Mouse (Mus musculus): ENCODE results near the gene Gm3476. TPM values are rescaled to one million over a fixed set of nuclear protein-coding genes. Genes with fewer than 3 reads are reported as not detected.

Gene Gm3476
- not detected for polyA plus RNA-seq (2014; fragmentation: Illumina TruSeq; extraction: RNeasy Lipid Tissue Mini Kit (QIAGEN cat#74804); ENCODE audit: low read depth, low replicate concordance)

GRCm38 (mm10) chr14:6125707-6126106 is at the start of gene Gm3476:
Gene Gm3476, minus strand, starts transcription at chr14:6125807.

GRCm38 (mm10) chr14:6108272-6108925 is 17.2 kb downstream of the Gm3476 start, which contains the start of gene Gm3468:
Gene Gm3468, minus strand, starts transcription at chr14:6108665.

GRCm38 (mm10) chr14:6093842-6094241 is 31.8 kb downstream of the Gm3476 start, which contains the start of gene Gm8206:
Gene Gm8206, minus strand, starts transcription at chr14:6093942.

GRCm38 (mm10) chr14:6058167-6058566 is 67.4 kb downstream of the Gm3476 start, which contains the start of gene Gm6337:
Gene Gm6337, minus strand, starts transcription at chr14:6058267.

Other genes with a start within 250 kb of the Gm3476 start
- not detected for gene Gm8237, start 245.4 kb downstream of the Gm3476 start, polyA plus RNA-seq (2014; fragmentation: Illumina TruSeq; extraction: RNeasy Lipid Tissue Mini Kit (QIAGEN cat#74804); ENCODE audit: low read depth, low replicate concordance)
- gene Gm3248, start 164.1 kb downstream of the Gm3476 start, polyA plus RNA-seq (2014; fragmentation: Illumina TruSeq; extraction: RNeasy Lipid Tissue Mini Kit (QIAGEN cat#74804); ENCODE audit: low read depth, low replicate concordance) = 0.76 TPM
- not detected for gene Gm3453, start 146.7 kb downstream of the Gm3476 start, polyA plus RNA-seq (2014; fragmentation: Illumina TruSeq; extraction: RNeasy Lipid Tissue Mini Kit (QIAGEN cat#74804); ENCODE audit: low read depth, low replicate concordance)
- not detected for gene Gm6337, start 67.5 kb downstream of the Gm3476 start, polyA plus RNA-seq (2014; fragmentation: Illumina TruSeq; extraction: RNeasy Lipid Tissue Mini Kit (QIAGEN cat#74804); ENCODE audit: low read depth, low replicate concordance)
- not detected for gene Gm8206, start 31.9 kb downstream of the Gm3476 start, polyA plus RNA-seq (2014; fragmentation: Illumina TruSeq; extraction: RNeasy Lipid Tissue Mini Kit (QIAGEN cat#74804); ENCODE audit: low read depth, low replicate concordance)
- 0.58 TPM for gene Gm3468, start 17.1 kb downstream of the Gm3476 start, polyA plus RNA-seq (2014; fragmentation: Illumina TruSeq; extraction: RNeasy Lipid Tissue Mini Kit (QIAGEN cat#74804); ENCODE audit: low read depth, low replicate concordance)
- not detected for gene Gm21560, start 93.5 kb upstream of the Gm3476 start, polyA plus RNA-seq (2014; fragmentation: Illumina TruSeq; extraction: RNeasy Lipid Tissue Mini Kit (QIAGEN cat#74804); ENCODE audit: low read depth, low replicate concordance)
- gene Gm3411, start 161.4 kb upstream of the Gm3476 start, polyA plus RNA-seq (2014; fragmentation: Illumina TruSeq; extraction: RNeasy Lipid Tissue Mini Kit (QIAGEN cat#74804); ENCODE audit: low read depth, low replicate concordance) = not detected
- not detected for gene Gm21103, start 179.0 kb upstream of the Gm3476 start, polyA plus RNA-seq (2014; fragmentation: Illumina TruSeq; extraction: RNeasy Lipid Tissue Mini Kit (QIAGEN cat#74804); ENCODE audit: low read depth, low replicate concordance)
- gene Gm3618, start 217.9 kb upstream of the Gm3476 start, polyA plus RNA-seq (2014; fragmentation: Illumina TruSeq; extraction: RNeasy Lipid Tissue Mini Kit (QIAGEN cat#74804); ENCODE audit: low read depth, low replicate concordance) = not detected

Data from adrenal gland, adult 10 weeks (tissue).